Mouse (Mus musculus) c-Kit-positive CD71-positive TER-119-negative erythroid progenitor cells, embryonic 14.5 days (primary cell): ENCODE results near the gene Camta2.
A peak's percentile ranks its signal among the peaks of the same experiment; 100 is the strongest.

Experiments used
- DNase-seq: peaks from one replicate; pipeline ENCODE4 v3.0.0-alpha.2; 2013; ENCODE audit warnings: low read depth

The Camta2 gene

GRCm38 (mm10) chr11:70689578-70689977 lies 1.7 kb upstream of the Camta2 start:
- no peak for DNase-seq

GRCm38 (mm10) chr11:70688372-70688771 lies 467 bp upstream of the Camta2 start:
- no peak for DNase-seq

- DNase-seq: no peak
These were observed 871 bp downstream of the Camta2 start for GRCm38 (mm10) chr11:70686901-70687566.

- no peak for DNase-seq
These were observed 4.3 kb downstream of the Camta2 start for GRCm38 (mm10) chr11:70683640-70684039.

- no peak for DNase-seq
These were observed 5.9 kb downstream of the Camta2 start for GRCm38 (mm10) chr11:70681897-70682581.

- no peak for DNase-seq
These were observed 6.7 kb downstream of the Camta2 start for GRCm38 (mm10) chr11:70681170-70681569.

GRCm38 (mm10) chr11:70679894-70680293 lies 8.0 kb downstream of the Camta2 start:
- no peak for DNase-seq

- DNase-seq: no peak
These were observed 8.5 kb downstream of the Camta2 start for GRCm38 (mm10) chr11:70679361-70679760.

- no peak for DNase-seq
These were observed 9.3 kb downstream of the Camta2 start for GRCm38 (mm10) chr11:70678576-70678975.

GRCm38 (mm10) chr11:70678092-70678491 lies 9.8 kb downstream of the Camta2 start:
- DNase-seq: no peak

- no peak for DNase-seq
These were observed 13.4 kb downstream of the Camta2 start for GRCm38 (mm10) chr11:70674501-70674900.

- no peak for DNase-seq
These were observed 13.9 kb downstream of the Camta2 start for GRCm38 (mm10) chr11:70674014-70674413.

GRCm38 (mm10) chr11:70671333-70672047 lies 16.4 kb downstream of the Camta2 start:
- no peak for DNase-seq

- DNase-seq: no peak
These were observed 17.4 kb downstream of the Camta2 start for GRCm38 (mm10) chr11:70670483-70670882.

GRCm38 (mm10) chr11:70669582-70670345 lies 18.1 kb downstream of the Camta2 start:
- no peak for DNase-seq

GRCm38 (mm10) chr11:70668771-70669505 lies 19.0 kb downstream of the Camta2 start, which contains the start of gene Spag7:
Spag7 (minus strand) TSS chr11:70669416.
- peak; percentile 99 for DNase-seq

- no peak for DNase-seq
These were observed 19.6 kb downstream of the Camta2 start for GRCm38 (mm10) chr11:70668335-70668770.

- DNase-seq: no peak
These were observed 20.4 kb downstream of the Camta2 start for GRCm38 (mm10) chr11:70667271-70668150.

GRCm38 (mm10) chr11:70666687-70667086 lies 21.2 kb downstream of the Camta2 start:
- DNase-seq: no peak

GRCm38 (mm10) chr11:70664741-70665140 lies 23.2 kb downstream of the Camta2 start:
- no peak for DNase-seq
